21 mouse cellular contexts compared by ENCODE assay signal in genomic region chr12:96141748-96142147, GRCm38 (mm10).
"Had no signal": no experiment of that assay in that cellular context is flagged by ENCODE, and none has a peak within 500 bp of the region (broad histone marks: within the 10 kb centered on the region; RNA-seq: fewer than 3 reads in every experiment).

No protein-coding gene starts in this region.

- H3K4me1 ChIP-seq: limb, embryonic 12.5 days; limb, embryonic 15.5 days; midbrain, embryonic 12.5 days; neural tube, embryonic 13.5 days; stomach, embryonic 15.5 days had no signal

- ATAC-seq: liver, postnatal 0 days; lung, postnatal 0 days; midbrain, embryonic 16.5 days had no signal

- H3K4me2 ChIP-seq: limb, embryonic 12.5 days; limb, embryonic 15.5 days; liver, embryonic 11.5 days; lung, embryonic 14.5 days; midbrain, embryonic 12.5 days; neural tube, embryonic 13.5 days; stomach, embryonic 15.5 days had no signal

- H3K9ac ChIP-seq: limb, embryonic 12.5 days; limb, embryonic 15.5 days; liver, embryonic 14.5 days; liver, postnatal 0 days; lung, embryonic 14.5 days; midbrain, embryonic 12.5 days; neural tube, embryonic 13.5 days; stomach, embryonic 15.5 days had no signal

- H3K9me3 ChIP-seq: limb, embryonic 12.5 days; limb, embryonic 15.5 days; midbrain, embryonic 12.5 days; neural tube, embryonic 13.5 days; stomach, embryonic 15.5 days had no signal

- DNase-seq: kidney, adult 9 months; kidney, postnatal 14 days; kidney, postnatal 4 days; left cerebral cortex, postnatal 4 days; liver, postnatal 0 days; lung, embryonic 14.5 days; right cerebral cortex, adult 18-20 months; right cerebral cortex, postnatal 14 days; spleen, adult 18-20 months; thymus, postnatal 36 days had no signal

- H3K27me3 ChIP-seq: limb, embryonic 12.5 days; limb, embryonic 15.5 days; midbrain, embryonic 12.5 days; neural tube, embryonic 13.5 days; stomach, embryonic 15.5 days had no signal

- H3K27ac ChIP-seq: limb, embryonic 12.5 days; limb, embryonic 15.5 days; liver, embryonic 14.5 days; macrophage; midbrain, embryonic 12.5 days; neural tube, embryonic 13.5 days; stomach, embryonic 15.5 days had no signal

- H3K4me3 ChIP-seq: limb, embryonic 12.5 days; limb, embryonic 15.5 days; midbrain, embryonic 12.5 days; myocyte; neural tube, embryonic 13.5 days; stomach, embryonic 15.5 days had no signal

- H3K36me3 ChIP-seq: limb, embryonic 12.5 days; limb, embryonic 15.5 days; midbrain, embryonic 12.5 days; neural tube, embryonic 13.5 days; stomach, embryonic 15.5 days had no signal
